Mouse (Mus musculus) kidney, adult 2 months (tissue): ENCODE results near the gene Olfml2a.

Experiments
- CTCF ChIP-seq: fragments of 200-500 bp; conservative IDR thresholded peaks from 2 replicates; pipeline ENCODE4 v1.5.1; 2011; ENCODE audit warnings: low read depth, mild to moderate bottlenecking, control low read depth, low read length, moderate library complexity, mixed read lengths; ENCODE audit not compliant: insufficient read depth, insufficient read length
- POLR2A ChIP-seq: fragments of 200-500 bp; IDR thresholded peaks from one replicate; pipeline ENCODE4 v1.6.1; 2011; ENCODE audit warnings: low read depth, low read length, control low read depth

DNA sequence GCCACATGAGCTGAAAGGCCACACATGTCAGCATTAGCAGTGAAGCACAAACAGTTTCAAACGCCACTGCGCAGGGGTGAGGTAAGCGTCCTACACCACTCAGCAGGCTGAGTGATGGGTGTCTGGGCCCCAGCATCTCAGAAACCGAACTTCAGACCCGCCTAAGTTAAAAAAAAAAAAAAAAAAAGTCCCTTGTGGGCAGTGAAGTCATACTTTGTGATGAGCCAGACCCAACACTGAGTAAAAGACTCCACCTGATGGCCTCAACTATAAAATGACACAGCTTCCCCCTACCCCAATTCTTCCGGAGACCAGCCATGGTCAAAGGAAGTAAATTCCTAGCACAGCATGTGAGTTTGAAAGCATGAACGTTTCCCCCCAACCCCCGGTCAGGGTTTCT, 71.3 kb downstream of the Olfml2a start:
- TF ChIP-seq CTCF, result no peak
- TF ChIP-seq POLR2A, result no peak
